Mouse (Mus musculus): ENCODE data around the gene Tfcp2.
A peak's percentile ranks its signal among the peaks of the same experiment; 100 is the strongest.

DNA sequence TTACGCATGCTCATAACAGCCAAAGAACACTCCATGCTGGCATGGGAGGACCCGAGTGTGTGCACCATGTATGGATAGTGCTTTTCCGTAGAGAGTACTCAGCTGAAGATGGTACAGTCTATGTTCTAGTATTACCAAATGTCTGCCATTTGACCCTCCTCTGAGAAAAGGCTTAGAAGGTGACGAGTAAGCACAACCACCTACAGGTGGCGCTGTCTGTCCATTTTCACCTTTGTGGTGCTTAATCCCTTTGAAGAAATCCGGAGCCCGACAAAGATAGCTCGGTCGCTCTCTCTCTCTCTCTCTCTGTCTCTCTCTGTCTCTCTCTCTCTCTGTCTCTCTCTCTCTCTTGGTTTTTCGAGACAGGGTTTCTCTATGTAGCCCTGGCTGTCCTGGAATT lies 93.8 kb downstream of the Tfcp2 start:
- peak; percentile 61 for TF ChIP-seq CTCF (IDR thresholded peaks at IDR 0.05; ENCODE audit: low read depth)
- no peak for TF ChIP-seq EP300 (IDR thresholded peaks at IDR 0.05; ENCODE audit: low read depth)

Measured in heart, postnatal 0 days (tissue).